Mouse (Mus musculus) embryonic facial prominence, embryonic 15.5 days (tissue): ENCODE results near the gene Polr2j. TPM values are rescaled to one million over a fixed set of nuclear protein-coding genes. Genes with fewer than 3 reads are reported as not detected.
A peak's percentile ranks its signal among the peaks of the same experiment; 100 is the strongest.

Experiments
- ATAC-seq: fragments of 200-750 bp; cut with Nextera tagmentation; 2 replicates; pipeline ENCODE4 v1.8.0; 2017; ENCODE audit warnings: low read depth, moderate TSS enrichment; ENCODE audit not compliant: insufficient number of reproducible peaks, low FRiP score, low TSS enrichment
- H3K27ac ChIP-seq: fragments of 300-500 bp; sonication (generic); replicated peaks from 2 replicates; pipeline ENCODE4 v1.5.1; 2015; ENCODE audit warnings: mild to moderate bottlenecking, inconsistent platforms
- H3K27me3 ChIP-seq: fragments of 300-500 bp; sonication (generic); 2 replicates; pipeline ENCODE4 v1.6.1; 2015; ENCODE audit warnings: inconsistent platforms
- H3K36me3 ChIP-seq: fragments of 300-500 bp; sonication (generic); 2 replicates; pipeline ENCODE4 v1.6.1; 2015; ENCODE audit warnings: mild to moderate bottlenecking, inconsistent platforms
- H3K4me1 ChIP-seq: fragments of 300-500 bp; sonication (generic); 2 replicates; pipeline ENCODE4 v1.6.1; 2015; ENCODE audit warnings: inconsistent platforms
- H3K4me2 ChIP-seq: fragments of 300-500 bp; sonication (generic); replicated peaks from 2 replicates; pipeline ENCODE4 v1.6.1; 2015; ENCODE audit warnings: mild to moderate bottlenecking, inconsistent platforms
- H3K4me3 ChIP-seq: fragments of 300-500 bp; sonication (generic); replicated peaks from 2 replicates; pipeline ENCODE4 v1.5.1; 2015; ENCODE audit warnings: mild to moderate bottlenecking, inconsistent platforms
- H3K9ac ChIP-seq: fragments of 300-500 bp; sonication (generic); 2 replicates; pipeline ENCODE4 v1.6.1; 2015; ENCODE audit warnings: inconsistent platforms
- H3K9me3 ChIP-seq: fragments of 300-500 bp; sonication (generic); replicated peaks from 2 replicates; pipeline ENCODE4 v1.6.1; 2016; ENCODE audit warnings: inconsistent platforms
- WGBS: fragments of 180-500 bp; shearing (Covaris S2); methylation state at CpG from one replicate; pipeline ENCODE4 v1.1.7; 2015; 5-methylcytosine and 5-hydroxymethylcytosine counted together
- microRNA-seq: library from miRNA; unstranded; fragments of <30 nt; microRNA quantifications from one replicate; pipeline ENCODE4, GENCODE M21; 2016; ENCODE audit warnings: borderline number of aligned reads
- polyA plus RNA-seq: library from polyadenylated mRNA; unstranded; fragments of >200 nt; fragmentation: Nextera tagmentation; extraction: Ambion mirVana; gene quantifications from 2 replicates; pipeline ENCODE4 v1.2.1, GENCODE M21; 2015

The Polr2j gene
- polyA plus RNA-seq, 1 experiment from 2014 or later, result 205 TPM

GRCm38 (mm10) chr5:136169626-136170511 lies 53.4 kb downstream of the Polr2j start:
- H3K4me1 ChIP-seq, result peaks cover 30% of the 10 kb centered on the region
- H3K4me2 ChIP-seq, result peak overlapping the region; percentile 71
- H3K36me3 ChIP-seq, result peaks cover 8% of the 10 kb centered on the region; the same call in 1 of the 2 replicates
- H3K27me3 ChIP-seq, result no peaks in the 10 kb centered on the region
- WGBS, result 10% methylated on average over 15 of the region's 15 CpGs
- peak overlapping the region; percentile 88; the same call in 1 of the 2 replicates for H3K27ac ChIP-seq
- no peaks in the 10 kb centered on the region; the same call in 1 of the 2 replicates for H3K9me3 ChIP-seq
- peak overlapping the region; percentile 59 for H3K4me3 ChIP-seq
- H3K9ac ChIP-seq, result peak overlapping the region; percentile 48
- 0 out of 2 replicates have a peak, but pooled peaks have one; percentile 0 for ATAC-seq

- H3K4me3 ChIP-seq, result peak within 1 kb of the TSS; percentile 59
- peak within 1 kb of the TSS; percentile 71 for H3K4me2 ChIP-seq
- peak; percentile 81 for ATAC-seq
- H3K36me3 ChIP-seq, result peaks cover 8% of the 10 kb centered on the region; the same call in 1 of the 2 replicates
- WGBS, result 4% methylated on average over 40 of the region's 49 CpGs
- H3K4me1 ChIP-seq, result peaks cover 30% of the 10 kb centered on the region
- peak within 1 kb of the TSS; percentile 48 for H3K9ac ChIP-seq
- no peaks in the 10 kb centered on the region; the same call in 1 of the 2 replicates for H3K9me3 ChIP-seq
- H3K27me3 ChIP-seq, result no peaks in the 10 kb centered on the region
- H3K27ac ChIP-seq, result peak within 1 kb of the TSS; percentile 88
These were observed 54.3 kb downstream of the Polr2j start, which contains the start of gene Orai2 for GRCm38 (mm10) chr5:136170512-136171362. Orai2 (minus strand) TSS chr5:136170713.

GRCm38 (mm10) chr5:136171363-136172341 lies 55.2 kb downstream of the Polr2j start:
- peak overlapping the region; percentile 59 for H3K4me3 ChIP-seq
- H3K27me3 ChIP-seq, result no peaks in the 10 kb centered on the region
- peak overlapping the region; percentile 88 for H3K27ac ChIP-seq
- 28% methylated on average over 17 of the region's 17 CpGs for WGBS
- H3K9ac ChIP-seq, result no peak overlapping the region
- H3K4me2 ChIP-seq, result peak overlapping the region; percentile 71
- no peaks in the 10 kb centered on the region; the same call in 1 of the 2 replicates for H3K9me3 ChIP-seq
- H3K36me3 ChIP-seq, result peaks cover 8% of the 10 kb centered on the region; the same call in 1 of the 2 replicates
- no peak for ATAC-seq
- H3K4me1 ChIP-seq, result peaks cover 30% of the 10 kb centered on the region

Small RNAs within 50 kb of the gene (microRNA-seq; reads per million reads assigned to microRNA genes)
- gene Mir7035, result not detected

Other genes with a start within 250 kb of the Polr2j start
- 803 and 821 TPM in 2 replicates for gene Hspb1, start 228.7 kb upstream of the Polr2j start, polyA plus RNA-seq
- gene Ywhag, start 182.0 kb upstream of the Polr2j start, polyA plus RNA-seq, result 149 and 156 TPM in 2 replicates
- 2.8 and 3.4 TPM in 2 replicates for gene Ssc4d, start 142.1 kb upstream of the Polr2j start, polyA plus RNA-seq
- 0.40 and 0.83 TPM in 2 replicates for gene Zp3, start 136.5 kb upstream of the Polr2j start, polyA plus RNA-seq
- gene Dtx2, start 121.8 kb upstream of the Polr2j start, polyA plus RNA-seq, result 35.0 and 36.5 TPM in 2 replicates
- 4.0 and 5.4 TPM in 2 replicates for gene Upk3b, start 78.1 kb upstream of the Polr2j start, polyA plus RNA-seq
- 41.7 and 48.4 TPM in 2 replicates for gene Upk3bl, start 62.1 kb upstream of the Polr2j start, polyA plus RNA-seq
- 13.4 and 13.6 TPM in 2 replicates for gene Rasa4, start 32.7 kb upstream of the Polr2j start, polyA plus RNA-seq
- 36.8 and 40.0 TPM in 2 replicates for gene Lrwd1, start 19.4 kb downstream of the Polr2j start, polyA plus RNA-seq
- 21.6 and 22.7 TPM in 2 replicates for gene Alkbh4, start 19.5 kb downstream of the Polr2j start, polyA plus RNA-seq
- 17.1 and 18.3 TPM in 2 replicates for gene Orai2, start 54.1 kb downstream of the Polr2j start, polyA plus RNA-seq
- 50.3 and 52.2 TPM in 2 replicates for gene Prkrip1, start 82.3 kb downstream of the Polr2j start, polyA plus RNA-seq
- 8.2 and 9.1 TPM in 2 replicates for gene Sh2b2, start 129.9 kb downstream of the Polr2j start, polyA plus RNA-seq